Mouse (Mus musculus) heart, embryonic 12.5 days (tissue): Measurements from ENCODE around the gene Kpna7. TPM values are rescaled to one million over a fixed set of nuclear protein-coding genes. Genes with fewer than 3 reads are reported as not detected.
A peak's percentile ranks its signal among the peaks of the same experiment; 100 is the strongest.

Experiments
- ATAC-seq: fragments of 200-750 bp; cut with Nextera tagmentation; 2 replicates; pipeline ENCODE4 v1.8.0; 2017; ENCODE audit warnings: moderate TSS enrichment, moderate library complexity; ENCODE audit not compliant: insufficient number of reproducible peaks, low FRiP score
- H3K27ac ChIP-seq: fragments of 300-500 bp; sonication (generic); 2 replicates; pipeline ENCODE4 v1.5.1; 2016; ENCODE audit warnings: mild to moderate bottlenecking, moderate library complexity; ENCODE audit not compliant: poor library complexity, severe bottlenecking
- H3K27me3 ChIP-seq: fragments of 300-500 bp; sonication (generic); replicated peaks from 2 replicates; pipeline ENCODE4 v1.6.1; 2016; ENCODE audit warnings: mild to moderate bottlenecking, moderate library complexity
- H3K36me3 ChIP-seq: fragments of 300-500 bp; sonication (generic); 2 replicates; pipeline ENCODE4 v1.6.1; 2016; ENCODE audit warnings: mild to moderate bottlenecking, moderate library complexity
- H3K4me1 ChIP-seq: fragments of 300-500 bp; sonication (generic); replicated peaks from 2 replicates; pipeline ENCODE4 v1.6.1; 2016; ENCODE audit warnings: mild to moderate bottlenecking
- H3K4me2 ChIP-seq: fragments of 300-500 bp; sonication (generic); 2 replicates; pipeline ENCODE4 v1.6.1; 2016; ENCODE audit warnings: mild to moderate bottlenecking, moderate library complexity
- H3K4me3 ChIP-seq: fragments of 300-500 bp; sonication (generic); 2 replicates; pipeline ENCODE4 v1.5.1; 2016; ENCODE audit warnings: mild to moderate bottlenecking
- H3K9ac ChIP-seq: fragments of 300-500 bp; sonication (generic); 2 replicates; pipeline ENCODE4 v1.6.1; 2016; ENCODE audit warnings: mild to moderate bottlenecking, moderate library complexity
- H3K9me3 ChIP-seq: fragments of 300-500 bp; sonication (generic); replicated peaks from 2 replicates; pipeline ENCODE4 v1.6.1; 2016; ENCODE audit warnings: mild to moderate bottlenecking, moderate library complexity
- WGBS: fragments of 180-500 bp; shearing (Covaris S2); methylation state at CpG from one replicate; pipeline ENCODE4 v1.1.7; 2016; 5-methylcytosine and 5-hydroxymethylcytosine counted together
- polyA plus RNA-seq: library from polyadenylated mRNA; unstranded; fragments of >200 nt; fragmentation: Nextera tagmentation; extraction: Ambion mirVana; gene quantifications from 2 replicates; pipeline ENCODE4 v1.2.1, GENCODE M21; 2016

Kpna7 gene
- polyA plus RNA-seq, 1 experiment from 2014 or later: not detected

DNA sequence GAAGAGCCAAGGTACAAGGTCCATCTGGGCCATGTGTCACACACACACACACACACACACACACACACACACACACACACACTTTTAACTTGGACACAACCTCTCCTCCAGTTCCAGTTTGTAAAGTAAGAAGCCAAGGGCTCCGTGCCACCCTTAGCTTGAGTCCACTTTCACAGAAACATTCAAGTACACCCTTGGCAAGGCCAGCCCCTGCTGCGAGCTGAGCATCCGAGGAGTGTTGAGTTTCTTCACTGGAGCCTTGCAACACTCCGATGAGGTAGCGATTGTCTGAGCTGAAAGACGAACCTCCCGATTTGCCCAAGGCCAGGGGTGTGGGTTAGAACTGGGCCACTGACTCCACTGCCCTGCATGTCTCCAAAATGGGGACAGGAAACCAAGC lies 138.9 kb downstream of the Kpna7 start:
- no peak overlapping the region for H3K4me3 ChIP-seq

GRCm38 (mm10) chr5:144944370-144944769 lies 139.5 kb downstream of the Kpna7 start:
- 84% methylated on average over 4 of the region's 4 CpGs for WGBS
- no peak for ATAC-seq
- Histone ChIP-seq H3K36me3 (no peaks in the 10 kb centered on the region), H3K27me3 (no peaks in the 10 kb centered on the region), H3K9me3 (no peaks in the 10 kb centered on the region), H3K27ac (no peak overlapping the region), H3K9ac (no peak overlapping the region), H3K4me1 (peaks cover 61% of the 10 kb centered on the region), H3K4me2 (no peak overlapping the region), H3K4me3 (no peak overlapping the region)

More for the DNA sequence above, 138.9 kb downstream of the Kpna7 start:
- Histone ChIP-seq H3K4me2 (no peak overlapping the region), H3K9me3 (no peaks in the 10 kb centered on the region), H3K27me3 (no peaks in the 10 kb centered on the region), H3K27ac (no peak overlapping the region), H3K36me3 (no peaks in the 10 kb centered on the region), H3K4me1 (peaks cover 65% of the 10 kb centered on the region), H3K9ac (no peak overlapping the region)
- no peak for ATAC-seq
- 83% methylated on average over 7 of the region's 7 CpGs for WGBS

DNA sequence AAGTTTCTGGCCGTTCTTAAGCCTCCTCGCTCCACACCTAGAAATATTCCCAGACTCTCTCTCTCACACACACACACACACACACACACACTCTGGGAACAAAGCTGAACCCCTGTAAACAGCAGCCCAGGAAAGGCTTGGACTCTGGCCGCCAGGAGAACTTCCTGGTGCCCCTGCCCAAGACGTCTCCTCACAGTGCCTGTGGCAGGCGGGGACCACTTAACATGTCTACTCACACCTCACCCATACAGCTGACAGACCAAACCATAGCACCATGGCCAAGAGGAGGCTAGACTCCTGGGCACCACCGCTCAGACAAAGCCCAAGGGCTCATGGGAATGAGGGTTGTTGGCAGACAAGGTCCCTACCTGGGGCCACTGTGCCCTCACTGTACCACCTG lies 140.5 kb downstream of the Kpna7 start:
- no peaks in the 10 kb centered on the region for H3K36me3 ChIP-seq
- no peak; the same call in 1 of the 2 replicates for ATAC-seq
- 56% methylated on average over 6 of the region's 6 CpGs for WGBS
- peak overlapping the region; percentile 23; the same call in 1 of the 2 replicates for H3K27ac ChIP-seq
- H3K4me1 ChIP-seq: peaks cover 56% of the 10 kb centered on the region
- no peaks in the 10 kb centered on the region for H3K9me3 ChIP-seq
- H3K4me3 ChIP-seq: no peak overlapping the region
- H3K4me2 ChIP-seq: no peak overlapping the region
- no peak overlapping the region for H3K9ac ChIP-seq
- no peaks in the 10 kb centered on the region for H3K27me3 ChIP-seq

GRCm38 (mm10) chr5:144942431-144942830 lies 141.4 kb downstream of the Kpna7 start:
- Histone ChIP-seq H3K4me3 (no peak overlapping the region), H3K27me3 (no peaks in the 10 kb centered on the region), H3K4me1 (peaks cover 57% of the 10 kb centered on the region), H3K36me3 (no peaks in the 10 kb centered on the region), H3K9ac (no peak overlapping the region), H3K4me2 (peak overlapping the region; percentile 7; the same call in 1 of the 2 replicates), H3K9me3 (no peaks in the 10 kb centered on the region), H3K27ac (no peak overlapping the region)
- no peak for ATAC-seq
- WGBS: 57% methylated on average over 9 of the region's 9 CpGs

DNA sequence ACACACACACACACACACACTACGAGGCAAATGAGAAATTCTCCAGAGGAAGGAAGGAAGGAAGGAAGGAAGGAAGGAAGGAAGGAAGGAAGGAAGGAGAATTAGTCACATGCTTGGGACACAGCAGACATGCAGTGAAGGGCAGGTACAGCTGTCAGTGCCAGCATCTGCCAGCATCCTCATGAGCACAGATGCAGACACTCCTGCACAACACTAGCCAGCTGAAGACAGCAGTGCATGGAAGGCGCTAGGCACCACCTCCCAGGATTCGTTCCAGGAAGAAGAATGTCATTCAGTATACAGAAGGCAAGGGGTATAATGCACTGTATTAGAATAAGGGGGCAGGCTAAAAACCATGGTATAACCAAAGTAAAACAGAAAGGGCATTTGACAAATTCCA lies 142.9 kb downstream of the Kpna7 start:
- H3K9me3 ChIP-seq: no peaks in the 10 kb centered on the region

GRCm38 (mm10) chr5:144937304-144937703 lies 146.5 kb downstream of the Kpna7 start:
- no peak overlapping the region for H3K4me3 ChIP-seq
- H3K9ac ChIP-seq: no peak overlapping the region
- peaks cover 70% of the 10 kb centered on the region for H3K4me1 ChIP-seq
- no peak for ATAC-seq
- H3K36me3 ChIP-seq: no peaks in the 10 kb centered on the region
- no peaks in the 10 kb centered on the region for H3K27me3 ChIP-seq
- no peak overlapping the region for H3K4me2 ChIP-seq
- WGBS: 61% methylated on average over 2 of the region's 2 CpGs
- no peaks in the 10 kb centered on the region for H3K9me3 ChIP-seq
- H3K27ac ChIP-seq: no peak overlapping the region

More for the DNA sequence above, 142.9 kb downstream of the Kpna7 start:
- no peak overlapping the region for H3K4me3 ChIP-seq
- peaks cover 66% of the 10 kb centered on the region for H3K4me1 ChIP-seq
- no peak overlapping the region for H3K27ac ChIP-seq
- no peaks in the 10 kb centered on the region for H3K27me3 ChIP-seq
- 66% methylated on average over 3 of the region's 3 CpGs for WGBS
- no peak overlapping the region for H3K4me2 ChIP-seq
- H3K36me3 ChIP-seq: no peaks in the 10 kb centered on the region
- ATAC-seq: no peak
- H3K9ac ChIP-seq: no peak overlapping the region

Other genes starting within 250 kb of the Kpna7 start
- gene Smurf1, start 118.2 kb downstream of the Kpna7 start, polyA plus RNA-seq: 18.7 and 21.6 TPM in 2 replicates
- gene Gm4871, start 51.3 kb downstream of the Kpna7 start, polyA plus RNA-seq: not detected in 2 replicates
- not detected in 2 replicates for gene 1700018F24Rik, start 41.0 kb downstream of the Kpna7 start, polyA plus RNA-seq
- gene Arpc1a, start 200 bp downstream of the Kpna7 start, polyA plus RNA-seq: 101 and 105 TPM in 2 replicates
- 187 and 192 TPM in 2 replicates for gene Arpc1b, start 30.2 kb upstream of the Kpna7 start, polyA plus RNA-seq
- gene Pdap1, start 56.2 kb upstream of the Kpna7 start, polyA plus RNA-seq: 71.8 and 78.5 TPM in 2 replicates
- gene Bud31, start 56.3 kb upstream of the Kpna7 start, polyA plus RNA-seq: 140 and 151 TPM in 2 replicates
- gene Ptcd1, start 83.1 kb upstream of the Kpna7 start, polyA plus RNA-seq: 13.1 and 14.1 TPM in 2 replicates
- gene Cpsf4, start 83.2 kb upstream of the Kpna7 start, polyA plus RNA-seq: 31.4 and 31.9 TPM in 2 replicates
- 997 and 1,021 TPM in 2 replicates for gene Atp5j2, start 108.0 kb upstream of the Kpna7 start, polyA plus RNA-seq
- 6.5 and 6.6 TPM in 2 replicates for gene Zkscan14, start 117.8 kb upstream of the Kpna7 start, polyA plus RNA-seq
- gene Zkscan5, start 120.5 kb upstream of the Kpna7 start, polyA plus RNA-seq: 10.7 and 11.5 TPM in 2 replicates
- gene Zfp655, start 147.7 kb upstream of the Kpna7 start, polyA plus RNA-seq: 32.7 and 35.2 TPM in 2 replicates
- 0.37 and 0.49 TPM in 2 replicates for gene Zscan25, start 196.5 kb upstream of the Kpna7 start, polyA plus RNA-seq